Mouse (Mus musculus): ENCODE measurements around the gene Gm853. TPM values are rescaled to one million over a fixed set of nuclear protein-coding genes. Genes with fewer than 3 reads are reported as not detected.

Gene Gm853
- polyA plus RNA-seq, 1 experiment from 2014 or later: not detected

GRCm38 (mm10) chr4:130181886-130182285, 40.3 kb downstream of the Gm853 start:
- Histone ChIP-seq H3K27me3 (replicated peaks) (no peaks in the 10 kb centered on the region), H3K9me3 (no peaks in the 10 kb centered on the region), H3K9ac (no peak overlapping the region), H3K4me2 (replicated peaks) (no peak overlapping the region), H3K27ac (no peak overlapping the region), H3K36me3 (no peaks in the 10 kb centered on the region), H3K4me1 (no peaks in the 10 kb centered on the region), H3K4me3 (no peak overlapping the region)
- ATAC-seq (ENCODE audit: low FRiP score, low read depth): no peak
- 78% methylated on average over 4 of the region's 4 CpGs for WGBS

GRCm38 (mm10) chr4:130180909-130181602, 41.1 kb downstream of the Gm853 start:
- Histone ChIP-seq H3K27ac (no peak overlapping the region), H3K4me2 (replicated peaks) (no peak overlapping the region), H3K36me3 (no peaks in the 10 kb centered on the region), H3K9me3 (no peaks in the 10 kb centered on the region), H3K4me1 (no peaks in the 10 kb centered on the region), H3K9ac (no peak overlapping the region), H3K4me3 (no peak overlapping the region), H3K27me3 (replicated peaks) (no peaks in the 10 kb centered on the region)
- ATAC-seq (ENCODE audit: low FRiP score, low read depth): no peak
- WGBS: 60% methylated on average over 7 of the region's 7 CpGs

DNA sequence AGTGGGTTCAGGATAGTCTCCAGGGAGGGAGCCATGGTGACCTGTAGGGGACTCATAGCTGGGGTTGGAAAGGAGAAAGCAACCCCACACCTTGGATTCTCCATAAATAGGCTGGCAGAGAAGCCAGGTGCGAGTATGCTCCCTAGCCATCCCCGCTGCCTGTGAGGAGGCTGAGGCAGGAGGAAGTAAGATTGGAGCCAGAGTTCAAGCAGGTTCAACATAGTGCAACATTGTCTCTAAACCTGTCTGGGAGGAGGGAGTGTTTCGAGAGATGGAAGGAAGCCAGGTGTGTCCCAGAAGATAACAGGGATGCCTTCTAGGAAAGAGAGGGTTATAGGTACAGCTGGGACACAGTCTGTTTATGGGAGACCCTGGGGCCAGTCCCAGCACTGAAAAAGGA, 42.3 kb downstream of the Gm853 start:
- ATAC-seq (ENCODE audit: low FRiP score, low read depth): no peak
- 86% methylated on average over 3 of the region's 3 CpGs for WGBS
- H3K4me3 ChIP-seq: no peak overlapping the region

DNA sequence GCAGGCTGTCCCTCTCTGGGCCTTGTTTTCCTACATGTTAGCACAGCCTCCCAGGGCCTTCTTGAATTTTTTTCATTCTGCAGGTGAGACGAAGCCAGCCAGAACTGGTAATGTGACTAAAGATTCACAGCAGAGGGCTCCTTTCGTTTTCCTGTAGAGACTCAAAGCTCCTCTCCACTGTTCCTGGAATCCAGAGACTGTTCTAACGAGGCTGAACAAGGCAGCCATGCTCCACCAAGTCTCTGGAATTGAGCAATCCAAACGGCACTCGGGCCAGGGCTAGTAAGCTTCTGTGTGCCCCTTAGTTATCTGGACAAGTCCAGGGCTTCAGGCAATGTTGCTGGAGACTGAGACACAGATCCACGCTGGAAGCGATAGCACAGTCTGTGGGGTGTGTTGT, 44.7 kb downstream of the Gm853 start:
- no peak overlapping the region for H3K27ac ChIP-seq
- no peaks in the 10 kb centered on the region for H3K9me3 ChIP-seq
- H3K4me1 ChIP-seq: peaks cover 20% of the 10 kb centered on the region
- no peak for ATAC-seq (ENCODE audit: low FRiP score, low read depth)
- H3K27me3 ChIP-seq (replicated peaks): peaks cover 24% of the 10 kb centered on the region
- H3K36me3 ChIP-seq: no peaks in the 10 kb centered on the region
- H3K4me3 ChIP-seq: no peak overlapping the region
- WGBS: 71% methylated on average over 7 of the region's 7 CpGs
- H3K4me2 ChIP-seq (replicated peaks): no peak overlapping the region
- no peak overlapping the region for H3K9ac ChIP-seq

More for the DNA sequence above, 42.3 kb downstream of the Gm853 start:
- 0 out of 2 replicates have a peak, but pooled peaks cover 5% of the 10 kb centered on the region for H3K27me3 ChIP-seq (replicated peaks)
- no peak overlapping the region for H3K4me2 ChIP-seq (replicated peaks)
- H3K36me3 ChIP-seq: no peaks in the 10 kb centered on the region
- H3K9me3 ChIP-seq: no peaks in the 10 kb centered on the region
- no peak overlapping the region for H3K27ac ChIP-seq
- no peak overlapping the region for H3K9ac ChIP-seq
- peaks cover 9% of the 10 kb centered on the region for H3K4me1 ChIP-seq

- Histone ChIP-seq H3K27me3 (replicated peaks) (peaks cover 27% of the 10 kb centered on the region), H3K27ac (no peak overlapping the region), H3K9me3 (no peaks in the 10 kb centered on the region), H3K4me3 (no peak overlapping the region), H3K36me3 (no peaks in the 10 kb centered on the region), H3K4me1 (peaks cover 20% of the 10 kb centered on the region), H3K4me2 (replicated peaks) (no peak overlapping the region), H3K9ac (no peak overlapping the region)
- 76% methylated on average over 4 of the region's 4 CpGs for WGBS
- ATAC-seq (ENCODE audit: low FRiP score, low read depth): no peak
Measured at GRCm38 (mm10) chr4:130177087-130177486, 45.1 kb downstream of the Gm853 start.

GRCm38 (mm10) chr4:130176156-130176720, 46.0 kb downstream of the Gm853 start:
- WGBS: 81% methylated on average over 5 of the region's 5 CpGs
- Histone ChIP-seq H3K9me3 (no peaks in the 10 kb centered on the region), H3K36me3 (no peaks in the 10 kb centered on the region), H3K4me2 (replicated peaks) (no peak overlapping the region), H3K27ac (no peak overlapping the region), H3K9ac (no peak overlapping the region), H3K4me3 (no peak overlapping the region), H3K4me1 (peaks cover 20% of the 10 kb centered on the region), H3K27me3 (replicated peaks) (peaks cover 29% of the 10 kb centered on the region)
- no peak for ATAC-seq (ENCODE audit: low FRiP score, low read depth)

GRCm38 (mm10) chr4:130175072-130175711, 47.0 kb downstream of the Gm853 start, which contains the start of gene Tinagl1:
Gene Tinagl1, minus strand, starts transcription at chr4:130175122.
- H3K27ac ChIP-seq: no peak within 1 kb of the TSS
- no peak within 1 kb of the TSS for H3K9ac ChIP-seq
- ATAC-seq (ENCODE audit: low FRiP score, low read depth): no peak
- peaks cover 20% of the 10 kb centered on the region for H3K4me1 ChIP-seq
- H3K4me2 ChIP-seq (replicated peaks): peak within 1 kb of the TSS; percentile 44
- under 1% methylated on average over 14 of the region's 14 CpGs for WGBS
- no peaks in the 10 kb centered on the region for H3K36me3 ChIP-seq
- H3K27me3 ChIP-seq (replicated peaks): peaks cover 29% of the 10 kb centered on the region
- no peaks in the 10 kb centered on the region for H3K9me3 ChIP-seq
- no peak within 1 kb of the TSS; the same call in 1 of the 2 replicates for H3K4me3 ChIP-seq

GRCm38 (mm10) chr4:130174335-130175031, 47.7 kb downstream of the Gm853 start:
- Histone ChIP-seq H3K36me3 (no peaks in the 10 kb centered on the region), H3K9me3 (no peaks in the 10 kb centered on the region), H3K27ac (no peak overlapping the region), H3K4me3 (no peak overlapping the region; the same call in 1 of the 2 replicates), H3K4me2 (replicated peaks) (peak overlapping the region; percentile 44), H3K9ac (no peak overlapping the region), H3K4me1 (peaks cover 20% of the 10 kb centered on the region), H3K27me3 (replicated peaks) (peaks cover 29% of the 10 kb centered on the region)
- 5% methylated on average over 25 of the region's 25 CpGs for WGBS
- ATAC-seq (ENCODE audit: low FRiP score, low read depth): no peak

- Histone ChIP-seq H3K4me3 (no peak overlapping the region), H3K27ac (no peak overlapping the region), H3K9me3 (no peaks in the 10 kb centered on the region), H3K4me1 (peaks cover 20% of the 10 kb centered on the region), H3K36me3 (no peaks in the 10 kb centered on the region), H3K4me2 (replicated peaks) (no peak overlapping the region; the same call in 1 of the 2 replicates), H3K27me3 (replicated peaks) (peaks cover 29% of the 10 kb centered on the region), H3K9ac (no peak overlapping the region)
- 47% methylated on average over 19 of the region's 19 CpGs for WGBS
- no peak for ATAC-seq (ENCODE audit: low FRiP score, low read depth)
Measured at GRCm38 (mm10) chr4:130173911-130174311, 48.3 kb downstream of the Gm853 start.

DNA sequence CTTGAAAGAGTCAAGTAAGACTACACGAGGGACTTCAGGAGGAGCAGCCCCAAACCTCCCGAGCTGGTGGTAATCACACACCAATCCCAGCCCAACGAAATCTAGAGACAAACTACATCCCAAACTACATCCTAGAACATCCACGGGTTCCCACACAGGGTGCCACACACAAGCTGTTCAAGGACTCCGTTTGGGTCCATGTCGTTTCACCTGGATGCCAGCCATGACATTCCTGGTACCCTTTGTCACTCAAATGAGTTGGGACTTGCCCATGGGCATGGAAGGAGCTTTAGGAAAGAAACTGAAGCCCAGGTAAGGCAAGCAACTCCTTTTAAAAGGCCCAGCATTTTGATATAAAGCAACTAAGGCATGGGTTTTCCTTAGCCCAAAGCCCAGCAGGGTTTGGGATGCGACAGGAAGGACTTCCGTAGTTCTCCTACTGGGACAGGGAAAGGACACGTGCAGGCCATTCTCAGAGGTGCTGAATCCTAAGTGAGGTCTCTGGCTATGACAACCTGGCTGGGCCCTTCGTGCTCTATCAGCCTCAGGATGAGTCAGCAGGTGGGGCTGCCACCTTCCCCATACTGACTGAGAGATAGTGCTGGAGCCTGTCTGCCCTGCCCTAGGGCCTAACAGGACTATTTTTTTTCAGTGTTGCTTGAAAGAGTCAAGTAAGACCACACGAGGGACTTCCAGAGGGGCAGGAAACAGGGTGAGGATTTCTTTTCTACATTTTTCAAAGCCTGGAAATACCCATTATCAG, 49.0 kb downstream of the Gm853 start:
- no peak overlapping the region for H3K9ac ChIP-seq
- ATAC-seq (ENCODE audit: low FRiP score, low read depth): no peak
- H3K9me3 ChIP-seq: no peaks in the 10 kb centered on the region
- 72% methylated on average over 11 of the region's 11 CpGs for WGBS
- no peak overlapping the region for H3K4me2 ChIP-seq (replicated peaks)
- no peak overlapping the region for H3K4me3 ChIP-seq
- H3K27ac ChIP-seq: no peak overlapping the region
- H3K27me3 ChIP-seq (replicated peaks): peaks cover 29% of the 10 kb centered on the region
- H3K36me3 ChIP-seq: no peaks in the 10 kb centered on the region
- peaks cover 25% of the 10 kb centered on the region for H3K4me1 ChIP-seq

- H3K27me3 ChIP-seq (replicated peaks): peaks cover 29% of the 10 kb centered on the region
- WGBS: 66% methylated on average over 11 of the region's 11 CpGs
- no peak overlapping the region for H3K27ac ChIP-seq
- H3K9me3 ChIP-seq: no peaks in the 10 kb centered on the region
- no peak overlapping the region for H3K4me2 ChIP-seq (replicated peaks)
- H3K4me1 ChIP-seq: peaks cover 34% of the 10 kb centered on the region
- no peak for ATAC-seq (ENCODE audit: low FRiP score, low read depth)
- H3K9ac ChIP-seq: no peak overlapping the region
- no peak overlapping the region for H3K4me3 ChIP-seq
- H3K36me3 ChIP-seq: no peaks in the 10 kb centered on the region
Measured at GRCm38 (mm10) chr4:130171951-130172765, 50.0 kb downstream of the Gm853 start.

All from neural tube, embryonic 12.5 days (tissue).